Mouse (Mus musculus) intestine, embryonic 14.5 days (tissue): Measurements from ENCODE around the gene Taar6. TPM values are rescaled to one million over a fixed set of nuclear protein-coding genes. Genes with fewer than 3 reads are reported as not detected.

ENCODE experiments used
- ATAC-seq: fragments of 200-750 bp; cut with Nextera tagmentation; replicated peaks from 2 replicates; pipeline ENCODE4 v1.8.0; 2017; ENCODE audit warnings: low read depth, moderate number of reproducible peaks, moderate TSS enrichment, moderate library complexity; ENCODE audit not compliant: low FRiP score, low TSS enrichment
- DNase-seq: peaks from one replicate; pipeline ENCODE4 v3.0.0-alpha.2; 2018; ENCODE audit warnings: low spot score
- H3K27ac ChIP-seq: fragments of 300-500 bp; sonication (generic); 2 replicates; pipeline ENCODE4 v1.5.1; 2014; ENCODE audit warnings: low read depth, mild to moderate bottlenecking, control low read depth
- H3K27me3 ChIP-seq: fragments of 300-500 bp; sonication (generic); replicated peaks from 2 replicates; pipeline ENCODE4 v1.6.1; 2014; ENCODE audit warnings: low read length, control low read depth; ENCODE audit not compliant: control insufficient read depth, insufficient read depth
- H3K36me3 ChIP-seq: fragments of 300-500 bp; sonication (generic); 2 replicates; pipeline ENCODE4 v1.6.1; 2014; ENCODE audit warnings: low read length, control low read depth; ENCODE audit not compliant: control insufficient read depth, insufficient read depth
- H3K4me1 ChIP-seq: fragments of 300-500 bp; sonication (generic); replicated peaks from 2 replicates; pipeline ENCODE4 v1.6.1; 2014; ENCODE audit warnings: low read length, control low read depth, mixed read lengths; ENCODE audit not compliant: control insufficient read depth, insufficient read depth
- H3K4me2 ChIP-seq: fragments of 300-500 bp; sonication (generic); 2 replicates; pipeline ENCODE4 v1.6.1; 2014; ENCODE audit warnings: low read length
- H3K4me3 ChIP-seq: fragments of 300-500 bp; sonication (generic); 2 replicates; pipeline ENCODE4 v1.5.1; 2014; ENCODE audit warnings: low read depth, low read length, control low read depth, mixed read lengths
- H3K9ac ChIP-seq: fragments of 300-500 bp; sonication (generic); 2 replicates; pipeline ENCODE4 v1.6.1; 2014; ENCODE audit warnings: mild to moderate bottlenecking, low read length
- H3K9me3 ChIP-seq: fragments of 300-500 bp; sonication (generic); 2 replicates; pipeline ENCODE4 v1.6.1; 2016; ENCODE audit warnings: low read length, control low read depth; ENCODE audit not compliant: control insufficient read depth
- WGBS: fragments of 180-500 bp; shearing (Covaris S2); extraction: QIAGEN DNeasy Blood & Tissue Kit; methylation state at CpG from one replicate; pipeline ENCODE4 v1.1.7; 2014; 5-methylcytosine and 5-hydroxymethylcytosine counted together
- polyA plus RNA-seq: library from polyadenylated mRNA; unstranded; fragments of >200 nt; fragmentation: Nextera tagmentation; extraction: Ambion mirVana; gene quantifications from 2 replicates; pipeline ENCODE4 v1.2.1, GENCODE M21; 2014

Taar6 gene
- polyA plus RNA-seq, 1 experiment from 2014 or later: not detected

DNA sequence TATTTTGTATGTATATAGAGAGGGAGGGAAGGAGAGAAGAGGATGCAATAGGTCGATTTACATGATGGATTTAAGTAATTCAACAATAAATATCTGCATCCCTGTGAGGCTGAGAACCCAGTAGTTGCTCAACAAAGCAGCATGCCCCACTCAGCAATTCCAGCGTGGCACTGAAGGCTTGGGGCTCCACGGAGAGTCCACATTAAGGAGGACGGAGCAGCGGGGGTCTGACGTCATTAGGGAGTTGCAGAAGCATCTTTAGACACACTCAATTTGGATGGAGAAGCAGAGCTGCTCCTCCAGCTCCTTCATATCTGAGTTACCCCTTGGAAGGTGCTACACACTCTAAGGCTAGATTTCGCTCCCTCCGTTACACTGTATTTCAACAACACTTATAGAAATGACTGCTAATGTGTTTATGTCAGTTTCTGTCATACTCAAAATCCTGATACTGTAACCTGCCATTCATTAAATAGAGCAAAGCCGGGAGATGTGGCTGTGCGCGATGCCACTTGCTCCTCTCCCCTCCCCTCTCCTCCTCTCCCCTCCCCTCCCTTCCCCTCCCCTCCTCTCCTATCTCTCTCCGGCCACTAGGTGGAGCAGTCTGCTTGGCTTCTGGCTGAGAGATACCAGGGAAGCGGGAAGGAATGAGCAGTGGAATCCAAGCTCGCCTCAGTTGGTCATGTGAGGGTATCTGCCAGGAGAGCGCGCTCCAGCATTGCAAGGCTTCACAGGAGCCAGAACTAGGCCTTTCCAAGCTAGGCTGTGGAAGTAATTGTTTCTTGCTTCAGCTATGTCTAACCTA, 6.3 kb downstream of the Taar6 start:
- 45% methylated on average over 16 of the region's 16 CpGs for WGBS
- Histone ChIP-seq H3K36me3 (no peaks in the 10 kb centered on the region), H3K27ac (no peak overlapping the region), H3K4me3 (no peak overlapping the region), H3K4me2 (no peak overlapping the region), H3K4me1 (no peaks in the 10 kb centered on the region), H3K9me3 (no peaks in the 10 kb centered on the region), H3K9ac (no peak overlapping the region), H3K27me3 (no peaks in the 10 kb centered on the region)
- DNase-seq: peak; percentile 71
- ATAC-seq: peak; percentile 50; the same call in 1 of the 2 replicates

DNA sequence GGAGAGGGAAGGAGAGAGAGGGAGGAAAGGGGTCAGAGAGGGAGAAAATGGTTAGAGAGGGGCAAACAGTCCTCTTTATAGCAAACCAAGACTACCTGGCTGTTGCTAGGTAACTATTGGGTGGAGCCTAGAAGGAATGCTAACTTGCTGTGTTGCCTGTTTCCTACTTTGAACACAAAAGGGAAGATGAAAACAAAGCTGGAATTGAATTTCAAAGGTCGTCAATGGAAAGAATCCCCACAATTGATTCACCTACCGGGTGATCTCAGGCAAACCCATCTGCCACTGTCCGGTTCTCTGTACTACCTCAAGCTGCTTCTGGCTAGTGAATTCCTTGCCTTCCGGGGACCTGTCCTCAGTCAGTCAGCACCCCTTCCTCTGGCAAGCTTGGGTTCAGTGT, 7.5 kb downstream of the Taar6 start:
- no peak overlapping the region for H3K9ac ChIP-seq
- no peak overlapping the region for H3K4me2 ChIP-seq
- no peak for DNase-seq
- no peaks in the 10 kb centered on the region for H3K4me1 ChIP-seq
- no peak overlapping the region for H3K27ac ChIP-seq
- 68% methylated on average over 4 of the region's 4 CpGs for WGBS
- no peaks in the 10 kb centered on the region for H3K9me3 ChIP-seq
- H3K27me3 ChIP-seq: no peaks in the 10 kb centered on the region
- ATAC-seq: no peak
- no peak overlapping the region for H3K4me3 ChIP-seq
- H3K36me3 ChIP-seq: no peaks in the 10 kb centered on the region

DNA sequence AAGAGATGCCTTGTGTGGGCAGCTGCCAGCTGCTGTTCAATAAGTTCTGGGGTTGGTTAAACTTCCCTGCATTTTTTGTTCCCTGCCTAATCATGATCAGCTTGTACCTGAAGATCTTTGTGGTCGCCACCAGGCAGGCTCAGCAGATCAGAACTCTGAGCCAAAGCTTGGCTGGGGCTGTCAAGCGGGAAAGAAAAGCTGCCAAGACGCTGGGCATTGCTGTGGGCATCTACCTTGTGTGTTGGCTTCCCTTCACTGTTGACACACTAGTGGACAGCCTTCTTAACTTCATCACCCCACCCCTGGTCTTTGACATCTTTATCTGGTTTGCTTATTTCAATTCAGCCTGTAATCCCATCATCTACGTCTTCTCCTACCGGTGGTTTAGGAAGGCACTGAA, 14.2 kb downstream of the Taar6 start:
- Histone ChIP-seq H3K9ac (no peak overlapping the region), H3K9me3 (no peaks in the 10 kb centered on the region), H3K36me3 (no peaks in the 10 kb centered on the region), H3K4me3 (no peak overlapping the region), H3K4me2 (no peak overlapping the region), H3K27ac (no peak overlapping the region), H3K27me3 (no peaks in the 10 kb centered on the region), H3K4me1 (no peaks in the 10 kb centered on the region)
- WGBS: 83% methylated on average over 5 of the region's 5 CpGs
- ATAC-seq (no peak), DNase-seq (no peak)

DNA sequence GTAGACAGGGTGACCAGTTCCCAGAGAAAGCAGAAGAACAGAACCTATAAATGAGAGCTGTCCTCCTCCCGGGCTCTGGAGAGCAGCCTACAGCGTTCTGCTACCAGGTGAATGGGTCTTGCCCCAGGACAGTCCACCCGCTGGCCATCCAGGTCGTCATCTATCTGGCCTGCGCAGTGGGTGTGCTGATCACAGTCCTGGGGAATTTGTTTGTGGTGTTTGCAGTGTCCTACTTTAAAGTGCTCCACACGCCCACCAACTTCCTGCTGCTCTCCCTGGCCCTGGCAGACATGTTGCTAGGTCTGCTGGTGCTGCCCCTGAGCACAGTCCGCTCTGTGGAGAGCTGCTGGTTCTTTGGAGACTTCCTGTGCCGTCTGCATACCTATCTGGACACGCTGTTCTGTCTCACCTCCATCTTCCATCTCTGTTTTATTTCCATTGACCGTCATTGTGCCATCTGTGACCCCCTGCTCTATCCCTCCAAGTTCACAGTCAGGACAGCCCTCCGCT, 14.7 kb downstream of the Taar6 start, which contains the start of gene Taar5:
TSS of gene Taar5 (plus strand) at position 51 of the 510 bp plus-strand sequence.
- no peaks in the 10 kb centered on the region for H3K36me3 ChIP-seq
- 80% methylated on average over 11 of the region's 11 CpGs for WGBS
- ATAC-seq: no peak

DNA sequence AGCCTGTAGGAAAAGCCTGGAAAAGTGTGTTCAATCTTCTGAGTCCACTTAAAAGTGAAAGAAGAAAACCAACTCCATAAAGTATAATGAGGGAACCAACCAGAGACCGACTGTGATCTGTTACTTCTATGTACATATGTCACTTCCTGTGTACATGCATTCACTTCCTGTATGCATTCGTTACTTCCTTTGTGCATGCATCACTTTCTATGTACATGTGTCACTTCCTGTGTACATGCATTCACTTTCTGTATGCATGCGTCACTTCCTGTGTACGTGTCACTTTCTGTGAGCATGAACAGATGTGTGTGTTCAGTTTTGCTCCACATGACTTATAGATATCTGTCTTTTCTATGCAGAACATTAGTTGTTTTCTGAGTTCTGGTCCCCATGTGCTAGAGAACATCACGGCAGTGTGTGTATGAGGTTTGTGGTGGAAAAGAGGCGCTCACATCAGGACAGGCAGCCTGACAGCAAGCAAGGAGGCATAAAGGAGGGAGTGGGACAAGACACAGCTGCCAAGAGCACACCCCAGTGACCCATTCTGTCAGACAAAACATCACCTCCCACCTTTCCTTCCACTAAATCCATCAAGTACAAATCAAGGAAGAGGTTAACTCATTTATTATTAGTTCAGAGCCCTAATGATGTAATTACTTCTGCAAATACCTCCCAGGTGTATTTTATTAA, 20.4 kb downstream of the Taar6 start:
- DNase-seq (no peak), ATAC-seq (no peak)
- H3K27me3 ChIP-seq: no peaks in the 10 kb centered on the region
- no peak overlapping the region for H3K4me2 ChIP-seq
- H3K36me3 ChIP-seq: no peaks in the 10 kb centered on the region
- no peak overlapping the region for H3K27ac ChIP-seq
- 79% methylated on average over 6 of the region's 6 CpGs for WGBS
- no peaks in the 10 kb centered on the region for H3K4me1 ChIP-seq
- no peaks in the 10 kb centered on the region for H3K9me3 ChIP-seq
- no peak overlapping the region for H3K4me3 ChIP-seq
- no peak overlapping the region for H3K9ac ChIP-seq

More for the DNA sequence above, 14.7 kb downstream of the Taar6 start, which contains the start of gene Taar5:
- no peak for DNase-seq
- Histone ChIP-seq H3K27me3 (no peaks in the 10 kb centered on the region), H3K27ac (no peak within 1 kb of the TSS), H3K9ac (no peak within 1 kb of the TSS), H3K4me3 (no peak within 1 kb of the TSS), H3K4me2 (no peak within 1 kb of the TSS), H3K4me1 (no peaks in the 10 kb centered on the region), H3K9me3 (no peaks in the 10 kb centered on the region)

DNA sequence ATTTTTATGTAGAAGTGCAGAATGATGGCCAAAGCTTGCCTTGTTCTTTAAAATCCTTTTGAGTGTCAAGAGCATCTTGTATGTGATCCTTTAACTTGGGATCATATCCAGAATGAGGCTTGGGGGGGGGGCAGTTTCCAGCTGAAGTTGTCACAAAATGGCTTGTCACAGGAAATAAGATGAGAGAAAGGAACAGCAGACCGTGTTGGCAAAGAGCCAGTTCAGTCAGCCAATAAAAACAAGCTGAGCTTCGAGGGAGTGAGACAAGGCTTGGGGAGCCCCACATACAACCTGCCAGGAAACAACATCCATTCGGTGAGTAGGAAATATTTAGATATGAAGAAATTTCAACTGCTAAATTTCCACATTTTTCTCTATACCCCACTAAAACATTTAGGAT, 22.0 kb downstream of the Taar6 start:
- Histone ChIP-seq H3K9me3 (no peaks in the 10 kb centered on the region), H3K27ac (no peak overlapping the region), H3K4me1 (no peaks in the 10 kb centered on the region), H3K4me3 (no peak overlapping the region), H3K9ac (no peak overlapping the region), H3K27me3 (no peaks in the 10 kb centered on the region), H3K36me3 (no peaks in the 10 kb centered on the region), H3K4me2 (no peak overlapping the region)
- DNase-seq (no peak), ATAC-seq (no peak)
- WGBS: 51% methylated on average over 3 of the region's 3 CpGs

DNA sequence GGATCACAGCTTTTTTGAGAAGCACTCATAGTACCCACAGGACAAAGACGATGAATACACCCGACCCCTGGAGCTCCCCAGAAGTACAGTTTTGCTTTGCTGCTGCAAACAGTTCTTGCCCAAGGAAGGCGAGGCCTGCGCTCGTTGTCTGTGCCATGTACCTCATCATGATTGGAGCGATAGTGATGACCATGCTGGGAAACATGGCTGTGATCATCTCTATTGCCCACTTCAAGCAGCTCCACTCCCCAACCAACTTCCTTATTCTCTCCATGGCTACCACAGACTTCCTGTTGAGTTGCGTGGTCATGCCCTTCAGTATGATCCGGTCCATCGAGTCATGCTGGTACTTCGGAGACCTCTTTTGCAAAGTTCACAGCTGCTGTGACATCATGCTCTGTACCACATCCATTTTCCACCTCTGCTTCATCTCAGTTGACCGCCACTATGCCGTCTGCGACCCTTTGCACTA, 25.0 kb downstream of the Taar6 start, which contains the start of gene Taar4:
TSS of gene Taar4 (plus strand) at position 51 of the 472 bp plus-strand sequence.
- no peak for ATAC-seq
- no peak within 1 kb of the TSS for H3K27ac ChIP-seq

DNA sequence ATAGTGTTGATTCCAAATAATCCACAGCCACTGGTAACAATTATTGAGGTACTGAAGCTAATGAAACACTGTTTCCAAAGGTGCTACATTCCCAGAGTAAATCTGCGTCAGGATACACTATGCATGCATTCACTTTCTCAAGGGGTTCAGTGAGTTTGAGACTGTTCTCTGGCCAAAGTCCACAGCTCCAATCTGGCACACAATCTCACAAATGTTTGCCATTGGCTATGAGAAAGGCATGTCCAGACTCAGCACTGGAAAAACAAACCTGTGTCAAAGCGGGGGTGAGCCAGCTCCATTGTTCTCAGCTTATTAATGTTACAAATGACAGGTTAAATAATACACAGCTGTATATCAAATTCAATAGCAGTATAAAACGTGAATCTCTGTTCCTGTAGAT, 26.4 kb downstream of the Taar6 start:
- Histone ChIP-seq H3K9ac (no peak overlapping the region), H3K4me3 (no peak overlapping the region), H3K27ac (no peak overlapping the region), H3K4me1 (no peaks in the 10 kb centered on the region), H3K4me2 (no peak overlapping the region), H3K9me3 (no peaks in the 10 kb centered on the region), H3K27me3 (no peaks in the 10 kb centered on the region), H3K36me3 (no peaks in the 10 kb centered on the region)
- ATAC-seq (no peak), DNase-seq (no peak)
- WGBS: 48% methylated on average over 3 of the region's 3 CpGs

More for the DNA sequence above, 25.0 kb downstream of the Taar6 start, which contains the start of gene Taar4:
- H3K4me3 ChIP-seq: no peak within 1 kb of the TSS
- H3K4me2 ChIP-seq: no peak within 1 kb of the TSS
- H3K36me3 ChIP-seq: no peaks in the 10 kb centered on the region
- 96% methylated on average over 13 of the region's 13 CpGs for WGBS
- no peak within 1 kb of the TSS for H3K9ac ChIP-seq
- no peak for DNase-seq
- H3K9me3 ChIP-seq: no peaks in the 10 kb centered on the region
- no peaks in the 10 kb centered on the region for H3K4me1 ChIP-seq
- no peaks in the 10 kb centered on the region for H3K27me3 ChIP-seq
